Mouse (Mus musculus) kidney, embryonic 14.5 days (tissue): ENCODE data around the gene Wapl. TPM values are rescaled to one million over a fixed set of nuclear protein-coding genes. Genes with fewer than 3 reads are reported as not detected.

ENCODE experiments used
- ATAC-seq: fragments of 200-750 bp; cut with Nextera tagmentation; 2 replicates; pipeline ENCODE4 v1.8.0; 2017; ENCODE audit warnings: moderate number of reproducible peaks, mild to moderate bottlenecking, moderate TSS enrichment, moderate library complexity; ENCODE audit not compliant: low FRiP score, low TSS enrichment
- H3K27ac ChIP-seq: fragments of 300-500 bp; sonication (generic); 2 replicates; pipeline ENCODE4 v1.5.1; 2014; ENCODE audit warnings: low read depth, mild to moderate bottlenecking, low read length, moderate library complexity, mixed read lengths
- H3K27me3 ChIP-seq: fragments of 300-500 bp; sonication (generic); 2 replicates; pipeline ENCODE4 v1.6.1; 2014; ENCODE audit warnings: mild to moderate bottlenecking, low read length; ENCODE audit not compliant: control insufficient read depth, insufficient read depth
- H3K36me3 ChIP-seq: fragments of 300-500 bp; sonication (generic); 2 replicates; pipeline ENCODE4 v1.6.1; 2014; ENCODE audit warnings: low read length, mixed read lengths; ENCODE audit not compliant: control insufficient read depth, insufficient read depth
- H3K4me1 ChIP-seq: fragments of 300-500 bp; sonication (generic); 2 replicates; pipeline ENCODE4 v1.6.1; 2014; ENCODE audit warnings: low read length, mixed read lengths; ENCODE audit not compliant: control insufficient read depth, insufficient read depth
- H3K4me2 ChIP-seq: fragments of 300-500 bp; sonication (generic); replicated peaks from 2 replicates; pipeline ENCODE4 v1.6.1; 2014; ENCODE audit warnings: low read depth, mild to moderate bottlenecking, low read length
- H3K4me3 ChIP-seq: fragments of 300-500 bp; sonication (generic); 2 replicates; pipeline ENCODE4 v1.5.1; 2014; ENCODE audit warnings: mild to moderate bottlenecking, low read length
- H3K9ac ChIP-seq: fragments of 300-500 bp; sonication (generic); 2 replicates; pipeline ENCODE4 v1.6.1; 2014; ENCODE audit warnings: low read depth, mild to moderate bottlenecking, low read length, moderate library complexity
- H3K9me3 ChIP-seq: fragments of 300-500 bp; sonication (generic); 2 replicates; pipeline ENCODE4 v1.6.1; 2016; ENCODE audit warnings: low read length; ENCODE audit not compliant: control insufficient read depth
- WGBS: fragments of 180-500 bp; shearing (Covaris S2); extraction: QIAGEN DNeasy Blood & Tissue Kit; methylation state at CpG from one replicate; pipeline ENCODE4 v1.1.7; 2014; 5-methylcytosine and 5-hydroxymethylcytosine counted together
- polyA plus RNA-seq: library from polyadenylated mRNA; unstranded; fragments of >200 nt; fragmentation: Nextera tagmentation; extraction: Ambion mirVana; gene quantifications from 2 replicates; pipeline ENCODE4 v1.2.1, GENCODE M21; 2014

The Wapl gene
- polyA plus RNA-seq, 1 experiment from 2014 or later: 34.1 TPM

DNA sequence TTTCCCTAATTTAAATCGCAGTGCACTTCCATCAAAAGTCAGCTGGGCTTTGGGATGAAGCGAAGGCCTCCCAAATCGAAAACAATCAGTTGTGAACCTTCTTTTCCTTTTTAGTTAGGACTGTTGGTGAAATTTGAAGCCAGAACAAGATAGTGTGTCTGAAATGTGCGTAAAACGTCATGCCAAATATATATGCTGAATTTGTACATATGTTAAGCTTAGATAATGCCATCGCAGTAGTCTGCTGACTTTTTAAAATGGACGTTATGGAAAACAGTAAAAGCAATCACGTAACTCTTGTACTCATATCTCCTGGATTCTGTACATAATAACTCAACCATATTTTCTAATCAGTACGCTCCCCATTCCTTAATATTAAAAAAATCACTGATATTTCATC is 1.2 kb downstream of the Wapl start:
- ATAC-seq: no peak
- 28% methylated on average over 9 of the region's 9 CpGs for WGBS
- 0 out of 2 replicates have a peak, but pooled peaks cover 4% of the 10 kb centered on the region for H3K4me1 ChIP-seq
- H3K4me3 ChIP-seq: peak overlapping the region; percentile 88
- peak overlapping the region; percentile 97; the same call in 1 of the 2 replicates for H3K9ac ChIP-seq
- H3K4me2 ChIP-seq: peak overlapping the region; percentile 82
- H3K9me3 ChIP-seq: no peaks in the 10 kb centered on the region
- H3K27ac ChIP-seq: no peak overlapping the region; the same call in 1 of the 2 replicates
- H3K36me3 ChIP-seq: peaks cover 13% of the 10 kb centered on the region; the same call in 1 of the 2 replicates
- no peaks in the 10 kb centered on the region for H3K27me3 ChIP-seq

DNA sequence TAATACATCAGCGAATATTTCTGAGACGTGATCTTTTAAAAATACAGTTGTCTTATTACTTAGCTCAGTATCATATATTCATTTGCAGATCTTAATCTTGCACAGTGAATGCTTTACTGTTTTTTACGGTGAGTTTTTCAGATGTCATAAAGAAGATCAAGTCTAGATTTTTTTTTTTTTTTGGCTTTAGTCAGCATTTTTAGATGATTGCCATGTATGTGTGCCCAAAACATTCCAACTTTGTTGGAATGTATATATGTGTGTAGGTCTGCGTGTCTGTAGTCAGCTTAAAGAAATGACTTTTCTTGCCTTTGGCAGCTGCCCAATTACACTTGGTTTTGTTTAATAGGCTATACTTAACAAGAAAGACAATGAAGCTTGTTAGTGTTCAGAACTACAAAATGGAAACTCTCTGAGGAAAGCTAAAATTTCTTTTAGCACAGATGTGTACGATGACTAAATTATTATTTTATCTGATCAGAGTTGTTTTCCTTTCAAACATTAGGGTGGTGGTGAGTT is 1.7 kb downstream of the Wapl start:
- H3K9ac ChIP-seq: no peak overlapping the region
- WGBS: 66% methylated on average over 5 of the region's 5 CpGs

DNA sequence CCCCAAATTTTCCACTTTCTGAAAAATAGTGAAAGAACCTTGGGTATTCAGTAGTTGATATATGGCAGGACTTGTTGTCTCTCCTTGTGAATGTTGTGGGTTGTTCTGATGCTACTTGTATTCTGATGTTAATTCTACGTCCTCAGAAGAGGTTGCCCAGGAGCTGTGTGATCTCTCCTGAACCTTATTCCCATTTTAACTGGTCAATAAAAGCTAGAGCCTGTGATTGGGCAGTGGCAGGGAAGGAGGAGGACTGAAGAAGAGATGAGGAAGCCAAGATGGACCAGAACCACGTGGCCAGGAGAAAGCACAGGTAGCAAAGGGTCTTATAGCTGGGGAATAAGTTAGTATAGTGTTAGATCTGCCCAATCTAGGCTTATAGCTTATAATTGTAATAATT is 7.1 kb downstream of the Wapl start:
- no peak overlapping the region for H3K4me2 ChIP-seq
- no peak for ATAC-seq
- H3K4me3 ChIP-seq: no peak overlapping the region
- WGBS: 74% methylated on average over 2 of the region's 2 CpGs
- no peak overlapping the region for H3K27ac ChIP-seq
- no peaks in the 10 kb centered on the region for H3K4me1 ChIP-seq
- no peak overlapping the region for H3K9ac ChIP-seq
- peaks cover 24% of the 10 kb centered on the region for H3K36me3 ChIP-seq
- H3K27me3 ChIP-seq: no peaks in the 10 kb centered on the region
- no peaks in the 10 kb centered on the region for H3K9me3 ChIP-seq

More for the DNA sequence above, 1.7 kb downstream of the Wapl start:
- Histone ChIP-seq H3K27ac (no peak overlapping the region), H3K4me2 (peak overlapping the region; percentile 82), H3K9me3 (no peaks in the 10 kb centered on the region), H3K4me1 (0 out of 2 replicates have a peak, but pooled peaks cover 4% of the 10 kb centered on the region), H3K4me3 (peak overlapping the region; percentile 88), H3K36me3 (peaks cover 13% of the 10 kb centered on the region; the same call in 1 of the 2 replicates), H3K27me3 (no peaks in the 10 kb centered on the region)
- no peak for ATAC-seq

DNA sequence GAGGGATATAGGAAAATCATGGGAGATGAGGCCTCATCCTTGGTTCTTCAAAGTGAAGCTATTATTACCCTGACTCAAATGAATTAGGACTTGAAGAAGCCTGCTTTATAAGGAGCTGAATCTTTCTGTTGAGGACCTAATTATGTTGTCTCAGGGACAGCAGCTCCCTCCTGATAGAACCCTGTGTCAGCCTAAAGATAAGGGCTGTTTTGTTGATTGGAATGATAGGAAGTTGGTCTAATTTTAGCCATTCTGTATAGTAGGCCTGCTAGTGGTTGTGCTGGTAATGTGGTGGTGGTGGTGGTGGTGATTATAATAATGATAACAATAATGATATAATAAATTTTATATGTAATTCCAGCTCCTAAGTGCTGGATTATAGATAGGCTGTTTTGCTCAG is 11.3 kb downstream of the Wapl start:
- no peak overlapping the region for H3K27ac ChIP-seq
- no peak for ATAC-seq

DNA sequence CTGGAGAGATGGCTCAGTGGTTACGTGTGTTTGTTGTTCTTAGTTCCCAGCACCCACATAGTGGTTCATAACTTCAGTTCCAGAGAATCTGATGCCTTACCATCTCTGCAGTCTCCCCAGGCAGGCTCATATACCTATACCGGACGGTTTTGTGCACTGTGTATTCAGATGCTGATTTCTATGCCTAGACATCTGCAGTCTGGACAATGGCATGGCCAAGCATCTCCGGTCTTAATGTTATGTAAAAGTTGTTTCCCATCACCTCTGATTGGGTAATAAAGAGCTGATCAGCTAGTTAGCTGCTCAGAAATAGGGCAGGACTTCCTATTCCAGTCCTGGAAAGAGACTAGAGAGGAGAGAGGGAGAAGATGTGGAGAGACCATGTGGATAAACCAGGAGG is 20.2 kb downstream of the Wapl start:
- Histone ChIP-seq H3K27ac (no peak overlapping the region), H3K9me3 (no peaks in the 10 kb centered on the region), H3K4me3 (no peak overlapping the region), H3K4me1 (no peaks in the 10 kb centered on the region), H3K36me3 (peaks cover 40% of the 10 kb centered on the region), H3K4me2 (no peak overlapping the region), H3K27me3 (no peaks in the 10 kb centered on the region), H3K9ac (no peak overlapping the region)
- WGBS: 94% methylated on average over 4 of the region's 4 CpGs
- no peak for ATAC-seq

More for the DNA sequence above, 11.3 kb downstream of the Wapl start:
- H3K27me3 ChIP-seq: no peaks in the 10 kb centered on the region
- H3K4me3 ChIP-seq: no peak overlapping the region
- no peak overlapping the region for H3K4me2 ChIP-seq
- H3K36me3 ChIP-seq: peaks cover 15% of the 10 kb centered on the region
- no peaks in the 10 kb centered on the region for H3K4me1 ChIP-seq
- H3K9me3 ChIP-seq: no peaks in the 10 kb centered on the region
- H3K9ac ChIP-seq: no peak overlapping the region

DNA sequence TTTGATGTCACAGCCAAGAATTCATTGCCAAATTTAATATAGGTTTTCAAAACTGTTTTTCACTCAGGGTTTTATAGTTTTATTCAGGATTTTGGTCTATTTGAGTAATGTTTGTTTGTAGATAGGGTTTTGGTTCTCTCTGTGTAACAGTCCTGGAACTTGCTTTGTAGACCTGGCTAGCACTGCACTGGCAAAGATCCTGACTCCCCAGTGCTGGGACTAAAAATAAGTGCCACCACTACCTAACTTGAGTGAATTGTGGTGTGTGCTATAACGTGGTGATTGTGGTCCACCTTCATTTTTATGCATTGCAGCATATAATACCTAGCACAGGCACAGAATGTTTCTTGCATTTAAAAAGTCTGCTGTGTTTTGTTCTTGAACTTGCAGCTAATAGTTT is 23.6 kb downstream of the Wapl start:
- H3K4me1 ChIP-seq: no peaks in the 10 kb centered on the region
- no peaks in the 10 kb centered on the region for H3K27me3 ChIP-seq
- ATAC-seq: no peak
- H3K4me3 ChIP-seq: no peak overlapping the region
- 90% methylated on average over 1 of the region's 1 CpGs for WGBS
- no peak overlapping the region for H3K4me2 ChIP-seq
- no peak overlapping the region for H3K27ac ChIP-seq
- H3K9ac ChIP-seq: no peak overlapping the region
- no peaks in the 10 kb centered on the region for H3K9me3 ChIP-seq
- H3K36me3 ChIP-seq: peaks cover 29% of the 10 kb centered on the region

DNA sequence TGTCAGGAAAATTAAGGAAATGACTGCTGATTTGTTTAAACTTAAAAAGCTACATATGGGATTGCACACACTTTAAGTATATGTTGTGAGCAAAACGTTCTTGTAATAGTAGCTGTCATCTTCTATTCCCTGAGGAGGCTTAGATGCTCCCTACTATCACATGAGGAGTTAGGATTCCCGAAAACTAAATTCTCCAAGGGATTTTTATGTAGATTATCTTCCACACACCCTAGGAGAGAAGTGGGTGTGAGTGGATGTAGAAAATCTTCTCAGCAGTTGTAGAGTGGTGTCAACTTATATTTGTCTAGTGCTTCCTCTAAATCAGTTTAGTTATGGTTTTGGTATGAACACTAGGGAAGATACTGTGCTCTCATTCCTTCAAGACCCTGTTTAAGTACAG is 36.5 kb downstream of the Wapl start:
- Histone ChIP-seq H3K9me3 (no peaks in the 10 kb centered on the region), H3K4me2 (no peak overlapping the region), H3K27me3 (no peaks in the 10 kb centered on the region), H3K9ac (no peak overlapping the region), H3K4me3 (no peak overlapping the region), H3K36me3 (peaks cover 8% of the 10 kb centered on the region; the same call in 1 of the 2 replicates), H3K27ac (no peak overlapping the region), H3K4me1 (no peaks in the 10 kb centered on the region)
- 90% methylated on average over 2 of the region's 2 CpGs for WGBS
- ATAC-seq: no peak

DNA sequence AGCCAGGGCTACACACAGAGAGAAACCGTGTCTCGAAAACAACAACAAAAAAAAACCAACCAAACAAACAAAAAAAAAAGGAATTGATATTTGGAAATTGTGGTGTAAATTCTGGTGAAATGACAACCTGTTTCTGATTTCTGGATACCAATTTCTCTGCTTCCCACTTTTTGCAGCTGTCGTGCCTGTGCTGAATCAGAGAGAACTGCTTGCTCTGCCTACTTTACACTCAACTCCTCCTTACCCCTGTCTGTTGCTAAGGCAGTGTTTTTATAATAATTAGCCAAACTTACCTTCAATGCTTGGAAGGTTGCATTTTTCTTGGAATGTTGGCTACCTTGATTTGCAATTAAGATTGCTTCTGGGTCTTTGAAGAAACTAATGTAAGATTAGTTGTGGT is 38.3 kb downstream of the Wapl start:
- no peak overlapping the region for H3K9ac ChIP-seq
- no peaks in the 10 kb centered on the region for H3K9me3 ChIP-seq
- whole genome bisulfite sequencing: 83% methylated on average over 3 of the region's 3 CpGs
- H3K4me1 ChIP-seq: no peaks in the 10 kb centered on the region
- no peaks in the 10 kb centered on the region for H3K27me3 ChIP-seq
- no peak overlapping the region for H3K27ac ChIP-seq
- H3K36me3 ChIP-seq: peaks cover 11% of the 10 kb centered on the region; the same call in 1 of the 2 replicates
- no peak overlapping the region for H3K4me3 ChIP-seq
- no peak overlapping the region for H3K4me2 ChIP-seq
- no peak for ATAC-seq

DNA sequence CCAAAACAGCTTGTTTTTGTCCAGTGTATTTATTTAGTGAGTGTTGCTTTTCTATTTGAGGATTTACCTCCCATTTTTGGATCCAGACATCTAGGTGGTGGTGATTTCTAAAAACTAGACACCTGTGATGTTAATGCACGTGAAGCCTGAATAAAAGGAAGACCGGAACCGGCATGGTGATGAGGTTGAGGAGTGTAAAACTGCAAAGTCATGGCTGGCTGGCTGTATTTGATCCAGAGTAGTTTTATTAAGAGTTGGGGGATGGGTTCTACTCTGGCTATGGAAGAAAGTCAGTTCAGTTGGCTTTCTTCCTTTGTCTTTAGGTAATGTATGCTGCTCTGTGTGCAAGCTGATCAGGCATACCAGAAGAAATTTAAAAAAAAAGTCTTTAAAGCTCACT is 39.1 kb downstream of the Wapl start:
- Histone ChIP-seq H3K36me3 (peaks cover 11% of the 10 kb centered on the region; the same call in 1 of the 2 replicates), H3K4me3 (no peak overlapping the region), H3K9ac (no peak overlapping the region), H3K9me3 (no peaks in the 10 kb centered on the region), H3K4me1 (no peaks in the 10 kb centered on the region), H3K27ac (0 out of 2 replicates have a peak overlapping the region, but pooled peaks have one; percentile 30), H3K27me3 (no peaks in the 10 kb centered on the region), H3K4me2 (no peak overlapping the region)
- WGBS: 71% methylated on average over 3 of the region's 3 CpGs
- ATAC-seq: no peak
